Mouse (Mus musculus) lung, embryonic 15.5 days (tissue): ENCODE measurements around the gene Lgals4. TPM values are rescaled to one million over a fixed set of nuclear protein-coding genes. Genes with fewer than 3 reads are reported as not detected.

ENCODE experiments used
- ATAC-seq: fragments of 200-750 bp; cut with Nextera tagmentation; 2 replicates; pipeline ENCODE4 v1.8.0; 2017; ENCODE audit warnings: moderate number of reproducible peaks, borderline replicate concordance; ENCODE audit not compliant: low FRiP score, low TSS enrichment; ENCODE audit errors: extremely low read depth
- H3K27ac ChIP-seq: fragments of 300-500 bp; sonication (generic); 2 replicates; pipeline ENCODE4 v1.5.1; 2015; ENCODE audit warnings: moderate library complexity, mild to moderate bottlenecking, inconsistent platforms
- H3K27me3 ChIP-seq: fragments of 300-500 bp; sonication (generic); 2 replicates; pipeline ENCODE4 v1.6.1; 2015; ENCODE audit warnings: inconsistent platforms
- H3K36me3 ChIP-seq: fragments of 300-500 bp; sonication (generic); 2 replicates; pipeline ENCODE4 v1.6.1; 2015; ENCODE audit warnings: inconsistent platforms
- H3K4me1 ChIP-seq: fragments of 300-500 bp; sonication (generic); 2 replicates; pipeline ENCODE4 v1.6.1; 2015; ENCODE audit warnings: inconsistent platforms
- H3K4me2 ChIP-seq: fragments of 300-500 bp; sonication (generic); 2 replicates; pipeline ENCODE4 v1.6.1; 2015; ENCODE audit warnings: inconsistent platforms, mild to moderate bottlenecking, moderate library complexity
- H3K4me3 ChIP-seq: fragments of 300-500 bp; sonication (generic); 2 replicates; pipeline ENCODE4 v1.5.1; 2015; ENCODE audit warnings: mild to moderate bottlenecking, inconsistent platforms
- H3K9ac ChIP-seq: fragments of 300-500 bp; sonication (generic); 2 replicates; pipeline ENCODE4 v1.6.1; 2015; ENCODE audit warnings: inconsistent platforms
- H3K9me3 ChIP-seq: fragments of 300-500 bp; sonication (generic); 2 replicates; pipeline ENCODE4 v1.6.1; 2016; ENCODE audit warnings: inconsistent platforms
- WGBS: fragments of 180-500 bp; shearing (Covaris S2); methylation state at CpG from one replicate; pipeline ENCODE4 v1.1.7; 2015; 5-methylcytosine and 5-hydroxymethylcytosine counted together
- polyA plus RNA-seq: library from polyadenylated mRNA; unstranded; fragments of >200 nt; fragmentation: Nextera tagmentation; extraction: Ambion mirVana; gene quantifications from 2 replicates; pipeline ENCODE4 v1.2.1, GENCODE M21; 2015

Lgals4 gene
- polyA plus RNA-seq, 1 experiment from 2014 or later = 9.2 TPM

DNA sequence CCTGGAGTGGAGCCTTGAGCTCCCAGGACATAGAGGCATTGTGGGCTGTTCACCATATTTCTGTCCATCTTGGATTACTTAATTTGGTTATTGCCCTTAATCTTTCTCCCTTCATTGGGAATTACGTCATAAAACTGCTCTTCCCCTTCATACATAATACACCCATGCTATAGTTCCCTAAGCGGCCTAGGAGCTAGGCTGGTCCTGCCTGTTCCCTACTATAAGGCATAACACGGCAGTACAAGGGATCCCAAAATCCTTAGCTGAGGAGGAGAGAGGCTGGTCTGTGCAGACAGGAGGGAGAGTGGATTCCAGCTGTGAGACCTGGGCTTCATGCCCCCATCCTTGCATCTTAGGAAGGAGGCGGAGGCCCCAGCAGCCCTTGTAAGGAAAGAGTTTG, 15.7 kb upstream of the Lgals4 start:
- 76% methylated on average over 4 of the region's 4 CpGs for WGBS
- Histone ChIP-seq H3K4me1 (peaks cover 60% of the 10 kb centered on the region), H3K27me3 (no peaks in the 10 kb centered on the region)

DNA sequence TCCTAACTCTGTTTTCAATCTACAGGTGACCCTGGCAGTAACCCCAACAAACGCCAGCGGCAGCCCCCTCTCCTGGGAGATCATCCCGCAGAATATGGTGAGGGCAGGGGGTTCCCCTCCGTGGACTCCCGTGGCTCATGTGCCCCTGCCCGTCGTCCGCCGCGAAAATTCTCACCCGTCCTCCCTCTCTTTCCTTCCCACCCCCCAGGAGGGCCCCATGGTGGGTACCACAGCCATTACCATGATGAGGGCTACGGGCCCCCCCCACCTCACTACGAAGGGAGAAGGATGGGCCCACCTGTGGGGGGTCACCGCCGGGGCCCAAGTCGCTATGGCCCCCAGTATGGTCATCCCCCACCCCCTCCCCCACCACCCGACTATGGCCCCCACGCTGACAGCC, 15.2 kb upstream of the Lgals4 start:
- Histone ChIP-seq H3K4me2 (no peak overlapping the region), H3K4me3 (no peak overlapping the region), H3K27me3 (no peaks in the 10 kb centered on the region), H3K9me3 (no peaks in the 10 kb centered on the region), H3K36me3 (peaks cover 99% of the 10 kb centered on the region), H3K27ac (no peak overlapping the region), H3K4me1 (peaks cover 60% of the 10 kb centered on the region), H3K9ac (no peak overlapping the region)
- 80% methylated on average over 18 of the region's 18 CpGs for WGBS
- ATAC-seq = no peak

More for the DNA sequence above, 15.7 kb upstream of the Lgals4 start:
- Histone ChIP-seq H3K27ac (no peak overlapping the region), H3K4me2 (no peak overlapping the region), H3K9me3 (no peaks in the 10 kb centered on the region), H3K9ac (no peak overlapping the region), H3K4me3 (no peak overlapping the region), H3K36me3 (peaks cover 99% of the 10 kb centered on the region)
- ATAC-seq = no peak

DNA sequence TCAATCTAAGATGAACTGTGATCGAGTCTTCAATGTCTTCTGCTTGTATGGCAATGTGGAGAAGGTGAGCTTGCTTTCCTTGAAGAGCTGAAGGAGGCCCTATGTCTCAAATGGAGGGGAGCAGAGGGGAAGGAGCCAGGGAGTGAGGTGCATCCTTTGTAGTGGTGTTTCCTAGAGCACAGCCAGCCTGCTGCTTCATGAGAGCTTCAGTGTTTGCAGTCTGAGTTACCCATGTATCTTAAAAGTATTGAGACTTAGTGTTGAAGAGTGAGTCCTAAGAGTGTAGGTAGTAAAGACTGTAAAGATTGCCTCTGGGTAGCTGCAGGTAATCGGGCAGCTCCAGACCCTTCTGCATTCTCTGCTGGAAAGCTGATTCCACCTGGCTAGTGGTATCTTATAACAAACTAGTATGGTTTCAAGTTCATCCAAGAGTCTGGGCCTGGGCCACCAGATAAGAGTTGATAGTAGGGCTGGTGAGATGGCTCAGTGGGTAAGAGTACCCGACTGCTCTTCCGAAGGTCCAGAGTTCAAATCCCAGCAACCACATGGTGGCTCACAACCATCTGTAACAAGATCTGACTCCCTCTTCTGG, 14.7 kb upstream of the Lgals4 start:
- Histone ChIP-seq H3K9me3 (no peaks in the 10 kb centered on the region), H3K27ac (no peak overlapping the region), H3K4me2 (no peak overlapping the region), H3K27me3 (no peaks in the 10 kb centered on the region), H3K4me1 (peaks cover 60% of the 10 kb centered on the region), H3K4me3 (no peak overlapping the region), H3K9ac (no peak overlapping the region), H3K36me3 (peaks cover 94% of the 10 kb centered on the region)
- WGBS = 90% methylated on average over 4 of the region's 4 CpGs
- no peak for ATAC-seq

DNA sequence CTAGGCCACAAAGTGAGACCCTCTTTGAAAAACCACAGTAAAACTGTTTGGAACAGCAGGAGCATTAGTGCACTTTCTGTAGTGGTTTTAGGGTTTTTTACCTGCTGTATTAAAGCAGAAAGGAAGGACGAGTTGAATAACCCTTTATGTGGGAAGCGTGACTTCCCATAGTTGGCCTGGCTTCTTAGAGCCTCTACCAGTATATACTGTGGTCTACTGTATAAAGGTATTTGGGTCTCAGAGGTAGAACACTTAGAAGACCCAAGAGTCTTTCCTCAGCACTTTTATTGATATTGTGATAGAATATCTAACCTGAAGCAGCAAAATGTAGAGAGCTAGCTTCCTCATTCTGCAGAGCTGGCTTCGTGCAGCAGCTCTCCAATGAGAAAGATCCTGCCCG, 14.1 kb upstream of the Lgals4 start:
- Histone ChIP-seq H3K27ac (no peak overlapping the region), H3K9ac (no peak overlapping the region), H3K9me3 (no peaks in the 10 kb centered on the region), H3K27me3 (no peaks in the 10 kb centered on the region), H3K4me3 (no peak overlapping the region), H3K4me2 (no peak overlapping the region), H3K4me1 (peaks cover 61% of the 10 kb centered on the region), H3K36me3 (peaks cover 87% of the 10 kb centered on the region)
- no peak for ATAC-seq
- 86% methylated on average over 4 of the region's 4 CpGs for WGBS

DNA sequence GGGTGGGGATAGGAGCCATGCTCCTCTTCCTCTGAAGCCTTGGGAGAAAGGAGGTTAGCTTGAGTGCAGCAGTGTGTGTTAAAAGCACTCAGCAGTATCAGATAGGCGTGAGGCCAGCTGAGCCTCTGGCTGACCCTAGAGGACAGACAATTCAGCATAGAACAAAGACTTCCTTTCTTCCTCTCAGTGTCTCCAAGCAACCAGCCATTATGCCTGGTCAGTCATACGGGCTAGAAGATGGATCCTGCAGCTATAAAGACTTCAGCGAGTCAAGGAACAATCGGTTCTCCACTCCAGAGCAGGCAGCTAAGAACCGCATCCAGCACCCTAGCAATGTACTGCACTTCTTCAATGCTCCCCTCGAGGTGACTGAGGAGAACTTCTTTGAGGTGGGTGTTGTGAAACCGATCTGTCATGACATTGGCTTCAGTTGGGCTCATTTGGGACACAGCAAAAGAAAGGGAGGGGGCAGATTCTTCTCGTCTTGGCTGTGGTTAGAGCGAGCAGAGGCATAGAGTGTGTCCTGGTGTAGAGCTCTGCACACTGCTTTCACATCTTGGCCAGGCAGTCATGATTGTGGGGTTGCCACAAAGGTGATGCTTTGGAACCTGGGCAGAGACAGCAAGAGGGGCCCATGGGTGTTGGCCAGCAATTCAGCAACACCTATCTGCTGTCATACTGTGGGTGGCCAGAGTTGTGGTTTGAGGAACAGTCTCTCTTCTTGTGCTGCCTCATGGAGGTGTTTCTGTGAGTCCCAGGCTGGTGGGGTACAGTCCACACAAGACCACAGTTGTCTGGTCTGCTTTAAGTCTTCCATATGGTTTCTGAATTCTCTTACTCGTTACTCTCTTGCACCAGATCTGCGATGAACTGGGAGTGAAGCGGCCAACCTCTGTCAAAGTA, 13.0 kb upstream of the Lgals4 start:
- H3K36me3 ChIP-seq = peaks cover 77% of the 10 kb centered on the region
- H3K9me3 ChIP-seq = no peaks in the 10 kb centered on the region
- WGBS = 60% methylated on average over 12 of the region's 12 CpGs
- H3K27ac ChIP-seq = peak overlapping the region; percentile 39
- no peak overlapping the region for H3K9ac ChIP-seq
- no peak overlapping the region for H3K4me3 ChIP-seq
- H3K27me3 ChIP-seq = no peaks in the 10 kb centered on the region
- no peak for ATAC-seq
- peaks cover 55% of the 10 kb centered on the region for H3K4me1 ChIP-seq
- H3K4me2 ChIP-seq = no peak overlapping the region

DNA sequence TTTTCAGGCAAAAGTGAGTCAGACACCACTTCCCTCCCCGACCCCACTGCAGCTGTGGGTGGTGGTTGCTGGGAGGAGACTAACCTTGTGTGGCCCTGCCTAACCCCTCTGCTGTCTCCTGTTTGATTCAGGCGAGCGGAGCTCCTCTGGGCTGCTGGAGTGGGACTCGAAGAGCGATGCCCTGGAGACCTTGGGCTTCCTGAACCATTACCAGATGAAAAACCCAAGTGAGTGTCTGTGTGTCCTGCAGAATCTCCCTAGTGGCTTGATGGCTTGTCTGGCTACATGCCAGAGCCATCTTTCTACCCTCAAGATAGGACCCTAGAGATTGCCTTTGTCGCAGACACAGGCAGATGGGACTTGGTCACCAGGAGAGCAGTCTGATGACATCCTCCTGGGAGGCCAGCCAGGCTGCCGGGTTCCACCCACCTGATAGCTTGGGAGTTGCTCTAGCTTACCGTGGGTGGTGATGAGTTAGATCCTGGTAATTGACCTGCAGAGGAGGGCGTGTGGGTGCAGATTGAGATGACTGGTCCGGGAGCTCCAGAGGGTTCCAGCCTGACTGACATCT, 12.3 kb upstream of the Lgals4 start:
- 66% methylated on average over 10 of the region's 10 CpGs for whole genome bisulfite sequencing
- Histone ChIP-seq H3K36me3 (peaks cover 70% of the 10 kb centered on the region), H3K27me3 (no peaks in the 10 kb centered on the region), H3K4me1 (peaks cover 54% of the 10 kb centered on the region), H3K9me3 (no peaks in the 10 kb centered on the region), H3K4me2 (no peak overlapping the region), H3K4me3 (no peak overlapping the region), H3K27ac (peak overlapping the region; percentile 39), H3K9ac (no peak overlapping the region)
- ATAC-seq = no peak

DNA sequence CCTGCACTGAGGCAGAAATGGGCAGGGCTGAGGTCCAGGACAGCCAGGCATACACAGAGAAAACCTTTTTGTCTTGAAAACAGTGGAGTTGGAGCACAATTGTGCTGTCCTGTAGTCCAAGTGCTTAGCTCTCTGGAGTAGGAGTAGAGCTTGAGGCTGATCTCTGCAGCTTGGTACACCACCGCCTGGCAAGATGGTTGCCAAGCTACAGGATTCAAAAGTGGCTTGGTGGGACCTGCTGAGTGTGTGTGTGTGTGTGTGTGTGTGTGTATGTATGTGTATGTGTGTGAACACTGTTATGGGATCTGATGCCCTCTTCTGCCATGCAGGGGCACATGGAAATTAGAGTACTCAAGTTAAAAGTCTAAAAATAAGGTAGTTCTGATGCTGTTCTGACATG, 11.1 kb upstream of the Lgals4 start:
- H3K4me3 ChIP-seq = no peak overlapping the region
- H3K9ac ChIP-seq = no peak overlapping the region
- peaks cover 58% of the 10 kb centered on the region for H3K4me1 ChIP-seq
- WGBS = 48% methylated on average over 1 of the region's 1 CpGs
- no peak for ATAC-seq
- H3K4me2 ChIP-seq = no peak overlapping the region
- peaks cover 58% of the 10 kb centered on the region for H3K36me3 ChIP-seq
- no peaks in the 10 kb centered on the region for H3K9me3 ChIP-seq
- no peak overlapping the region for H3K27ac ChIP-seq
- H3K27me3 ChIP-seq = no peaks in the 10 kb centered on the region

DNA sequence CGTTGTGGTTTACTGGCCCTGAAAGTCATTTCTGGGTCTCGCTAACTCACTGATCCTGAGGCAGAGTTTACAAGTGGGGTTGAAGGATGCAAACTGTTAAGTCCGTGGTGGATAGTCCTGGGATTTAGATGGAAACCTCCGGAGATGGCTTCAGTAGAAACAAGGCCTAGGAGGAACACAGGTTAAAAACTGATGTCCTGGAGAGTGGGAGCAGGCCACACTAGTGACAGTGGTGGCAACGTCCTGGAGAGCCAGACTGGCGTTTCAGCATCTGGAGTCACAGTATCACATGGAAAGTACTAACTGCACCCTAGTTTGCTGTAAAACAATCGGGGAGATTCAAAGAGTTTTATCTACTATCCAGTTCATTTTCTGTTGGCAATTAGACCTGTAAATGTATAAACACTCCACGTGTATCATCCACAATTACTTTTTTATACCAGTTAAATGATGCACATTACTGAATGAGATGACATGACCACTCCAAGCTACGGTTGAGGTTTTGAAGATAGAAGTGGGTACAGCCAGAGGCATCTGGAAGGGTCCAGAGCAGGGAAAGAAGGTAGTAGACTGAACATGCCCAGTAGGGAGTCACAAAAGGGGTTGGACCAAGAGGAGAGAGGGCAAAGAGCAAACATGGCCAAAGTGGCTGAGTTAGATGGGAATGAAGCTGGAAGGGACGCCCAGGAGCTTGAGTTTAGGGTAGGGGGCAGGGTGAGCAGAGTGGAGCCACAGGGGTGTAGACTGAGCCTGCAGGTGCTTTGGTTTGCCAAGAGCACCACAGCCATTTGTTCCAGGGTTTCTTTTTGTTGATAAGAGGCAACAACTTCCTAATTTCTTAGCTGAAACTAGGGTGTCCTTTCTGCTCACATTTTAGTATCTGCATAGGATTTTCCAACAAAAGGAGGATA, 10.4 kb upstream of the Lgals4 start:
- Histone ChIP-seq H3K4me1 (peaks cover 61% of the 10 kb centered on the region), H3K9me3 (no peaks in the 10 kb centered on the region), H3K4me2 (no peak overlapping the region), H3K27me3 (no peaks in the 10 kb centered on the region), H3K9ac (no peak overlapping the region), H3K27ac (peak overlapping the region; percentile 93; the same call in 1 of the 2 replicates), H3K36me3 (peaks cover 51% of the 10 kb centered on the region), H3K4me3 (no peak overlapping the region)
- WGBS = 46% methylated on average over 10 of the region's 10 CpGs
- no peak for ATAC-seq

DNA sequence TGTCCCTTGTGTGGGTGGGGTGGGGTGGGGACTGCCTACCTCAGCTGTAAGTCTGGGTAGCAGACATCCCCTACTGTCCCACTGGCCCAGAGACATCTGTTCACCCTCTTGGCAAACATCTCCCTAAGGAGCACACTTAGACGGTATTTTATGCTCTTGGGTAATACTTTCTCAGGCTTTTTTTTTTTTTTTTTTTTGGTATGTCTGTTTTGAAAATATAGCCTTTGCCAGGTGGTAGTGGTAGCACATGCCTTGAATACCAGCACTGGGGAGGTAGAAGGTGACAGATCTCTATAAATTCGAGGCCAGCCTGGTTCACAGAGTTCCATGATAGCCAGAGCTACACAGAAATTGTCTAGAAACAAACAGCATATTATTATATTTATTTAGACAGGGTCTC, 9.7 kb upstream of the Lgals4 start:
- WGBS = 32% methylated on average over 2 of the region's 2 CpGs
- H3K36me3 ChIP-seq = peaks cover 44% of the 10 kb centered on the region

DNA sequence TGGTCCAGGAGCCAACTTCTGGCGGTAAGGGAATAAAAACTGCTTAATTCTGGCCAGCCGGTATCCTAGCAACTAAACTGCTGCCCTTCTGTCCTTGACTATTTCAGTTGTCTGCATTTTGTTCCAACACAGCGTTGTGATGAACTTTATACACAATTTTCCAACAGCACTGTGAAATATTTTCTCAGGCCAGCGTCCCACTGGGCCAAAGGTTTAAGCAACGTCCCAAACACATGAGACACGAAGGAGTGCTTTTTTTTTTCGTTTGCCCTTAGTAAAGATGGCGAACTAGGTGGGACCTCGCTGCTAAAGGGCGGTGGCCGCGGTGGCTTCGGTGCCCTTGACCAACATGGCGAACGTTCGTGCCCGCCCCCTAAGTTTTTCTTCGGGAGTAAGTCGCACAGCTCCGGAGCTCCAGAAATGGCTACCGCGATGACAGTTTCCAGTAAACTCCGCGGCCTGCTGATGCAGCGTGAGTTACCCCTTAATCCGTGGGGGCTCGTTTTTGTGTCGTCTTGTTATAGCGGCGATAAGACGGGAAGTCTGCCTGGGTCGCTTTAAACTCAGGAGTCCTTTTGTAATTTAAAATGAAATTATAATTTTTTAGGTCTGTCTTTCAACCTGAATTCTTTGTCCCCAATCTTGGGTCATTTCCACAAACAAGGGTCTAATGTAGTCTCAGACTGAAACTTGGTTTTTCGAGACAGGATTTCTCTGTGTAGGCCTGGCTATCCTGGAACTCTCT, 8.5 kb upstream of the Lgals4 start, which contains the start of gene Ech1:
Gene Ech1, plus strand, starts transcription at position 277 of the 745 bp plus-strand sequence.
- H3K4me1 ChIP-seq = peaks cover 50% of the 10 kb centered on the region
- peak within 1 kb of the TSS; percentile 54 for H3K4me2 ChIP-seq

More for the DNA sequence above, 9.7 kb upstream of the Lgals4 start:
- H3K27me3 ChIP-seq = no peaks in the 10 kb centered on the region
- ATAC-seq = no peak
- no peak overlapping the region for H3K4me2 ChIP-seq
- H3K27ac ChIP-seq = peak overlapping the region; percentile 93; the same call in 1 of the 2 replicates
- H3K9me3 ChIP-seq = no peaks in the 10 kb centered on the region
- no peak overlapping the region for H3K4me3 ChIP-seq
- peaks cover 58% of the 10 kb centered on the region for H3K4me1 ChIP-seq
- no peak overlapping the region for H3K9ac ChIP-seq

More for the DNA sequence above, 8.5 kb upstream of the Lgals4 start, which contains the start of gene Ech1:
- no peaks in the 10 kb centered on the region for H3K27me3 ChIP-seq
- WGBS = 3% methylated on average over 33 of the region's 33 CpGs
- ATAC-seq = peak; percentile 79
- peaks cover 39% of the 10 kb centered on the region for H3K36me3 ChIP-seq
- H3K4me3 ChIP-seq = peak within 1 kb of the TSS; percentile 46
- H3K27ac ChIP-seq = peak within 1 kb of the TSS; percentile 93
- H3K9me3 ChIP-seq = no peaks in the 10 kb centered on the region
- H3K9ac ChIP-seq = peak within 1 kb of the TSS; percentile 52
